8 mouse cellular contexts compared by ENCODE assay signal in the genomic region with DNA sequence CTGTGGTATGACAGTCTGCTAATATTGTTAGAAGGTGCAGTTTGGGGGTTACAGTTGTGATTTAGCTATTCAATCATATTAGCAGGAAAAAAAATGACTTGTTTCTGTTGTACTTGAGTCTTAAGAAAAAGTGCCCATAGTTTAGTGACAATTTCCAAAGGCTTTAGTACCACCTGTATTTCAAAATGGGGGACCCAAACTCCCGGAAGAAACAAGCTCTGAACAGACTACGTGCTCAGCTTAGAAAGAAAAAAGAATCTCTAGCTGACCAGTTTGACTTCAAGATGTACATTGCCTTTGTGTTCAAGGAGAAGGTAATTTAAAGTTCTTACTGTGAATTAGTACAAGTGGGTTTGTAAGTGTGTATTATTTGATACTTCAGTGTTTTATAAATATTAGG. TPM values are rescaled to one million over a fixed set of nuclear protein-coding genes. Genes with fewer than 3 reads are reported as not detected.
A peak's percentile ranks its signal among the peaks of the same experiment; 100 is the strongest.
DNase-seq lines count a peak whose midpoint lies in the region; ATAC-seq and TF ChIP-seq lines count a peak whose summit lies in the region.

No protein-coding gene starts in this region.

- H3K9ac ChIP-seq in lung, embryonic 14.5 days = peak overlapping the region; percentile 98
- 0 out of 2 replicates have a peak overlapping the region, but pooled peaks have one; percentile 99 for H3K9ac ChIP-seq in embryonic facial prominence, embryonic 15.5 days
- H3K9ac ChIP-seq in intestine, postnatal 0 days (ENCODE audit: low read depth, low read length) = no peak overlapping the region
- H3K9ac ChIP-seq in neural tube, embryonic 13.5 days = peak overlapping the region; percentile 96

- DNase-seq in lung, embryonic 14.5 days = peak; percentile 30
- no peak for DNase-seq in lung, postnatal 10 days
- DNase-seq in gastrocnemius, postnatal 25 days = no peak
- DNase-seq in left cerebral cortex, adult 11 months (ENCODE audit: low spot score) = no peak
- no peak for DNase-seq in right cerebral cortex, postnatal 10 days (ENCODE audit: low spot score in 2 of 2)

- peak overlapping the region; percentile 80 for H3K4me2 ChIP-seq in lung, embryonic 14.5 days
- peak overlapping the region; percentile 65 for H3K4me2 ChIP-seq in embryonic facial prominence, embryonic 15.5 days (replicated peaks)
- H3K4me2 ChIP-seq in intestine, postnatal 0 days (replicated peaks; ENCODE audit: low read depth) = peak overlapping the region; percentile 81
- peak overlapping the region; percentile 89 for H3K4me2 ChIP-seq in neural tube, embryonic 13.5 days

- H3K4me3 ChIP-seq in lung, embryonic 14.5 days (ENCODE audit: low read depth, low read length) = peak overlapping the region; percentile 98
- peak overlapping the region; percentile 97 for H3K4me3 ChIP-seq in embryonic facial prominence, embryonic 15.5 days (replicated peaks)
- H3K4me3 ChIP-seq in intestine, postnatal 0 days (ENCODE audit: low read depth, low read length) = peak overlapping the region; percentile 98
- H3K4me3 ChIP-seq in neural tube, embryonic 13.5 days = peak overlapping the region; percentile 98

- peaks cover 32% of the 10 kb centered on the region for H3K36me3 ChIP-seq in lung, embryonic 14.5 days (ENCODE audit: insufficient read depth)
- H3K36me3 ChIP-seq in embryonic facial prominence, embryonic 15.5 days = peaks cover 20% of the 10 kb centered on the region
- H3K36me3 ChIP-seq in intestine, postnatal 0 days (ENCODE audit: control insufficient read depth, insufficient read depth) = peaks cover 20% of the 10 kb centered on the region
- peaks cover 26% of the 10 kb centered on the region for H3K36me3 ChIP-seq in neural tube, embryonic 13.5 days

- WGBS in lung, embryonic 14.5 days = 13% methylated on average over 2 of the region's 2 CpGs
- WGBS in embryonic facial prominence, embryonic 15.5 days = 13% methylated on average over 2 of the region's 2 CpGs
- WGBS in intestine, postnatal 0 days = 0% methylated on average over 2 of the region's 2 CpGs
- 23% methylated on average over 2 of the region's 2 CpGs for WGBS in neural tube, embryonic 13.5 days

- H3K27me3 ChIP-seq in lung, embryonic 14.5 days (ENCODE audit: insufficient read depth, low read length) = no peaks in the 10 kb centered on the region
- H3K27me3 ChIP-seq in embryonic facial prominence, embryonic 15.5 days = no peaks in the 10 kb centered on the region
- no peaks in the 10 kb centered on the region for H3K27me3 ChIP-seq in intestine, postnatal 0 days (replicated peaks; ENCODE audit: control insufficient read depth, insufficient read depth, low read length)
- H3K27me3 ChIP-seq in neural tube, embryonic 13.5 days = no peaks in the 10 kb centered on the region

- no peak for TF ChIP-seq CTCF in lung, embryonic 14.5 days (IDR thresholded peaks at IDR 0.05; ENCODE audit: low read depth)
- TF ChIP-seq CTCF in intestine, postnatal 0 days (IDR thresholded peaks at IDR 0.05; ENCODE audit: low read depth) = no peak

- no peaks in the 10 kb centered on the region for H3K9me3 ChIP-seq in lung, embryonic 14.5 days (ENCODE audit: low read depth, low read length)
- H3K9me3 ChIP-seq in embryonic facial prominence, embryonic 15.5 days (replicated peaks) = no peaks in the 10 kb centered on the region
- no peaks in the 10 kb centered on the region for H3K9me3 ChIP-seq in intestine, postnatal 0 days (ENCODE audit: control insufficient read depth)
- no peaks in the 10 kb centered on the region for H3K9me3 ChIP-seq in neural tube, embryonic 13.5 days

- H3K4me1 ChIP-seq in lung, embryonic 14.5 days (ENCODE audit: insufficient read depth) = no peaks in the 10 kb centered on the region
- peaks cover 18% of the 10 kb centered on the region; the same call in 1 of the 2 replicates for H3K4me1 ChIP-seq in embryonic facial prominence, embryonic 15.5 days
- H3K4me1 ChIP-seq in intestine, postnatal 0 days (replicated peaks; ENCODE audit: control insufficient read depth, insufficient read depth, low read length) = no peaks in the 10 kb centered on the region
- peaks cover 39% of the 10 kb centered on the region for H3K4me1 ChIP-seq in neural tube, embryonic 13.5 days (replicated peaks)

- ATAC-seq in lung, embryonic 14.5 days (ENCODE audit: insufficient read depth) = no peak
- no peak for ATAC-seq in embryonic facial prominence, embryonic 15.5 days (ENCODE audit: insufficient number of reproducible peaks, low FRiP score, low TSS enrichment, low read depth)
- no peak for ATAC-seq in intestine, postnatal 0 days
- ATAC-seq in neural tube, embryonic 13.5 days (ENCODE audit: low read depth) = no peak

- no peak overlapping the region for H3K27ac ChIP-seq in lung, embryonic 14.5 days (ENCODE audit: low read depth)
- H3K27ac ChIP-seq in embryonic facial prominence, embryonic 15.5 days (replicated peaks) = no peak overlapping the region
- no peak overlapping the region for H3K27ac ChIP-seq in intestine, postnatal 0 days (ENCODE audit: low read depth, low read length)
- no peak overlapping the region for H3K27ac ChIP-seq in neural tube, embryonic 13.5 days (replicated peaks)

RNA-seq across cellular contexts. Expression of a gene that starts 1.7 kb away (rescaled TPM):
- polyA plus RNA-seq in lung, embryonic 14.5 days (2014; fragmentation: Nextera tagmentation; extraction: Ambion mirVana) = 26.9 and 32.5 TPM in 2 replicates
- 14.4 and 16.0 TPM in 2 replicates for polyA plus RNA-seq in embryonic facial prominence, embryonic 15.5 days (2015; fragmentation: Nextera tagmentation; extraction: Ambion mirVana)
- 15.4 and 17.5 TPM in 2 replicates for polyA plus RNA-seq in intestine, postnatal 0 days (2015; fragmentation: Nextera tagmentation; extraction: Ambion mirVana)
- polyA plus RNA-seq in neural tube, embryonic 13.5 days (2015; fragmentation: Nextera tagmentation; extraction: Ambion mirVana) = 20.7 and 21.4 TPM in 2 replicates
- total RNA-seq in gastrocnemius, postnatal 25 days (2021) = 10 to 100 TPM; 35.8 to 38.3 TPM

RNA-seq across cellular contexts. Expression of a gene that starts 28.1 kb away (rescaled TPM):
- polyA plus RNA-seq in lung, embryonic 14.5 days (2014; fragmentation: Nextera tagmentation; extraction: Ambion mirVana) = 61.1 and 62.3 TPM in 2 replicates
- 74.7 and 75.0 TPM in 2 replicates for polyA plus RNA-seq in embryonic facial prominence, embryonic 15.5 days (2015; fragmentation: Nextera tagmentation; extraction: Ambion mirVana)
- 183 and 185 TPM in 2 replicates for polyA plus RNA-seq in intestine, postnatal 0 days (2015; fragmentation: Nextera tagmentation; extraction: Ambion mirVana)
- polyA plus RNA-seq in neural tube, embryonic 13.5 days (2015; fragmentation: Nextera tagmentation; extraction: Ambion mirVana) = 49.3 and 50.1 TPM in 2 replicates
- 100 to 1,000 TPM; 138 to 147 TPM for total RNA-seq in gastrocnemius, postnatal 25 days (2021)

RNA-seq across cellular contexts. Expression of a gene that starts 28.3 kb away (rescaled TPM):
- 61.5 and 66.3 TPM in 2 replicates for polyA plus RNA-seq in lung, embryonic 14.5 days (2014; fragmentation: Nextera tagmentation; extraction: Ambion mirVana)
- polyA plus RNA-seq in embryonic facial prominence, embryonic 15.5 days (2015; fragmentation: Nextera tagmentation; extraction: Ambion mirVana) = 48.0 and 49.4 TPM in 2 replicates
- polyA plus RNA-seq in intestine, postnatal 0 days (2015; fragmentation: Nextera tagmentation; extraction: Ambion mirVana) = 37.6 and 39.0 TPM in 2 replicates
- 40.1 and 45.2 TPM in 2 replicates for polyA plus RNA-seq in neural tube, embryonic 13.5 days (2015; fragmentation: Nextera tagmentation; extraction: Ambion mirVana)
- 1 to 10 TPM; 7.8 to 8.2 TPM for total RNA-seq in gastrocnemius, postnatal 25 days (2021)

RNA-seq across cellular contexts. Expression of a gene that starts 41.5 kb away (rescaled TPM):
- 134 and 135 TPM in 2 replicates for polyA plus RNA-seq in lung, embryonic 14.5 days (2014; fragmentation: Nextera tagmentation; extraction: Ambion mirVana)
- polyA plus RNA-seq in embryonic facial prominence, embryonic 15.5 days (2015; fragmentation: Nextera tagmentation; extraction: Ambion mirVana) = 69.0 and 72.2 TPM in 2 replicates
- polyA plus RNA-seq in intestine, postnatal 0 days (2015; fragmentation: Nextera tagmentation; extraction: Ambion mirVana) = 47.7 and 50.6 TPM in 2 replicates
- polyA plus RNA-seq in neural tube, embryonic 13.5 days (2015; fragmentation: Nextera tagmentation; extraction: Ambion mirVana) = 26.3 and 26.7 TPM in 2 replicates
- 1 to 10 TPM; 2.3 to 4.9 TPM for total RNA-seq in gastrocnemius, postnatal 25 days (2021)

RNA-seq across cellular contexts. Expression of a gene that starts 41.7 kb away (rescaled TPM):
- polyA plus RNA-seq in lung, embryonic 14.5 days (2014; fragmentation: Nextera tagmentation; extraction: Ambion mirVana) = 0.12 and 0.14 TPM in 2 replicates
- 0.88 and 1.3 TPM in 2 replicates for polyA plus RNA-seq in embryonic facial prominence, embryonic 15.5 days (2015; fragmentation: Nextera tagmentation; extraction: Ambion mirVana)
- polyA plus RNA-seq in intestine, postnatal 0 days (2015; fragmentation: Nextera tagmentation; extraction: Ambion mirVana) = 1.5 and 1.6 TPM in 2 replicates
- polyA plus RNA-seq in neural tube, embryonic 13.5 days (2015; fragmentation: Nextera tagmentation; extraction: Ambion mirVana) = 4.4 and 5.4 TPM in 2 replicates
- total RNA-seq in gastrocnemius, postnatal 25 days (2021) = not detected
